Mouse (Mus musculus): ENCODE data around the gene Adssl1. TPM values are rescaled to one million over a fixed set of nuclear protein-coding genes. Genes with fewer than 3 reads are reported as not detected.

Adssl1 gene
- polyA plus RNA-seq, 1 experiment = 202 TPM

- H3ac ChIP-seq (ENCODE audit: control insufficient read depth, insufficient read length) = no peak overlapping the region
- H3K4me2 ChIP-seq (ENCODE audit: low read depth) = no peak overlapping the region
- H3K27me3 ChIP-seq (ENCODE audit: control insufficient read depth, insufficient read depth, insufficient read length) = no peaks in the 10 kb centered on the region
- H3K4me3 ChIP-seq = no peak overlapping the region
- H3K79me2 ChIP-seq (ENCODE audit: control insufficient read depth, insufficient read depth) = no peaks in the 10 kb centered on the region
- no peak for TF ChIP-seq MYOG (IDR thresholded peaks at IDR 0.05; ENCODE audit: control insufficient read depth in 1 of 3, insufficient read depth in 1 of 3, insufficient read length in 2 of 3, low read depth in 2 of 3)
- TF ChIP-seq SRF (IDR thresholded peaks at IDR 0.05; ENCODE audit: control insufficient read depth, insufficient read length, low read depth) = no peak
- TF ChIP-seq USF1 (IDR thresholded peaks at IDR 0.05; ENCODE audit: low read depth) = no peak
- no peak for TF ChIP-seq POLR2A (IDR thresholded peaks at IDR 0.05; ENCODE audit: insufficient read length, low read depth)
- TF ChIP-seq TCF12 (IDR thresholded peaks at IDR 0.05; ENCODE audit: insufficient read depth, poor library complexity, severe bottlenecking) = no peak
- no peak for TF ChIP-seq MYOD1 (IDR thresholded peaks at IDR 0.05; ENCODE audit: control insufficient read depth in 1 of 3, insufficient read length in 2 of 3, low read depth in 2 of 3)
- TF ChIP-seq REST (IDR thresholded peaks at IDR 0.05; ENCODE audit: insufficient read depth, insufficient read length) = no peak
- TF ChIP-seq E2F4 (IDR thresholded peaks at IDR 0.05; ENCODE audit: insufficient read depth) = no peak
- no peak for TF ChIP-seq TCF3 (IDR thresholded peaks at IDR 0.05; ENCODE audit: insufficient read length, low read depth)
- TF ChIP-seq MAX (IDR thresholded peaks at IDR 0.05; ENCODE audit: low read depth) = no peak
- no peak for TF ChIP-seq POLR2AphosphoS2 (IDR thresholded peaks at IDR 0.05; ENCODE audit: insufficient read length, low read depth)
- no peak for TF ChIP-seq CEBPB (IDR thresholded peaks at IDR 0.05; ENCODE audit: insufficient read depth, poor library complexity, severe bottlenecking)
- no peaks in the 10 kb centered on the region for H3K36me3 ChIP-seq (ENCODE audit: control insufficient read depth, insufficient read depth)
These were observed 8.4 kb downstream of the Adssl1 start for GRCm38 (mm10) chr12:112628197-112628596.

- H3K4me2 ChIP-seq (ENCODE audit: low read depth) = peak overlapping the region; percentile 55
- no peaks in the 10 kb centered on the region for H3K79me2 ChIP-seq (ENCODE audit: control insufficient read depth, insufficient read depth)
- H3ac ChIP-seq (ENCODE audit: control insufficient read depth, insufficient read length) = no peak overlapping the region
- no peak overlapping the region for H3K4me3 ChIP-seq
- H3K27me3 ChIP-seq (ENCODE audit: control insufficient read depth, insufficient read depth, insufficient read length) = no peaks in the 10 kb centered on the region
- H3K36me3 ChIP-seq (ENCODE audit: control insufficient read depth, insufficient read depth) = no peaks in the 10 kb centered on the region
- peak; percentile 76 for TF ChIP-seq USF1 (IDR thresholded peaks at IDR 0.05; ENCODE audit: low read depth)
- no peak for TF ChIP-seq REST (IDR thresholded peaks at IDR 0.05; ENCODE audit: insufficient read depth, insufficient read length)
- no peak for TF ChIP-seq POLR2AphosphoS2 (IDR thresholded peaks at IDR 0.05; ENCODE audit: insufficient read length, low read depth)
- TF ChIP-seq MYOG (IDR thresholded peaks at IDR 0.05; ENCODE audit: control insufficient read depth in 1 of 3, insufficient read depth in 1 of 3, insufficient read length in 2 of 3, low read depth in 2 of 3) = no peak
- TF ChIP-seq TCF12 (IDR thresholded peaks at IDR 0.05; ENCODE audit: insufficient read depth, poor library complexity, severe bottlenecking) = no peak
- TF ChIP-seq MYOD1 (IDR thresholded peaks at IDR 0.05; ENCODE audit: control insufficient read depth in 1 of 3, insufficient read length in 2 of 3, low read depth in 2 of 3) = no peak
- no peak for TF ChIP-seq SRF (IDR thresholded peaks at IDR 0.05; ENCODE audit: control insufficient read depth, insufficient read length, low read depth)
- no peak for TF ChIP-seq TCF3 (IDR thresholded peaks at IDR 0.05; ENCODE audit: insufficient read length, low read depth)
- TF ChIP-seq CEBPB (IDR thresholded peaks at IDR 0.05; ENCODE audit: insufficient read depth, poor library complexity, severe bottlenecking) = peak; percentile 48; the same call in 1 of the 2 replicates
- no peak for TF ChIP-seq E2F4 (IDR thresholded peaks at IDR 0.05; ENCODE audit: insufficient read depth)
- TF ChIP-seq MAX (IDR thresholded peaks at IDR 0.05; ENCODE audit: low read depth) = no peak
These were observed 9.3 kb downstream of the Adssl1 start for GRCm38 (mm10) chr12:112628928-112629721.

- Histone ChIP-seq H3K79me2 (ENCODE audit: control insufficient read depth, insufficient read depth) (no peaks in the 10 kb centered on the region), H3K4me3 (no peak overlapping the region), H3K27me3 (ENCODE audit: control insufficient read depth, insufficient read depth, insufficient read length) (no peaks in the 10 kb centered on the region), H3K4me2 (ENCODE audit: low read depth) (no peak overlapping the region), H3ac (ENCODE audit: control insufficient read depth, insufficient read length) (no peak overlapping the region), H3K36me3 (ENCODE audit: control insufficient read depth, insufficient read depth) (no peaks in the 10 kb centered on the region)
- TF ChIP-seq CEBPB (IDR thresholded peaks at IDR 0.05; ENCODE audit: insufficient read depth, poor library complexity, severe bottlenecking) = no peak
- no peak for TF ChIP-seq TCF3 (IDR thresholded peaks at IDR 0.05; ENCODE audit: insufficient read length, low read depth)
- TF ChIP-seq USF1 (IDR thresholded peaks at IDR 0.05; ENCODE audit: low read depth) = no peak
- TF ChIP-seq REST (IDR thresholded peaks at IDR 0.05; ENCODE audit: insufficient read depth, insufficient read length) = no peak
- TF ChIP-seq MYOG (IDR thresholded peaks at IDR 0.05; ENCODE audit: control insufficient read depth in 1 of 3, insufficient read depth in 1 of 3, insufficient read length in 2 of 3, low read depth in 2 of 3) = no peak
- TF ChIP-seq E2F4 (IDR thresholded peaks at IDR 0.05; ENCODE audit: insufficient read depth) = no peak
- TF ChIP-seq POLR2A (IDR thresholded peaks at IDR 0.05; ENCODE audit: insufficient read length, low read depth) = no peak
- TF ChIP-seq MAX (IDR thresholded peaks at IDR 0.05; ENCODE audit: low read depth) = no peak
- TF ChIP-seq SRF (IDR thresholded peaks at IDR 0.05; ENCODE audit: control insufficient read depth, insufficient read length, low read depth) = no peak
These were observed 10.2 kb downstream of the Adssl1 start for GRCm38 (mm10) chr12:112630029-112630428.

GRCm38 (mm10) chr12:112630796-112631195, 11.0 kb downstream of the Adssl1 start:
- Histone ChIP-seq H3K27me3 (ENCODE audit: control insufficient read depth, insufficient read depth, insufficient read length) (no peaks in the 10 kb centered on the region), H3ac (ENCODE audit: control insufficient read depth, insufficient read length) (no peak overlapping the region), H3K36me3 (ENCODE audit: control insufficient read depth, insufficient read depth) (no peaks in the 10 kb centered on the region), H3K4me3 (no peak overlapping the region), H3K4me2 (ENCODE audit: low read depth) (no peak overlapping the region), H3K79me2 (ENCODE audit: control insufficient read depth, insufficient read depth) (no peaks in the 10 kb centered on the region)
- TF ChIP-seq MAX (IDR thresholded peaks at IDR 0.05; ENCODE audit: low read depth) (no peak), SRF (IDR thresholded peaks at IDR 0.05; ENCODE audit: control insufficient read depth, insufficient read length, low read depth) (no peak), POLR2AphosphoS2 (IDR thresholded peaks at IDR 0.05; ENCODE audit: insufficient read length, low read depth) (no peak), MYOG (IDR thresholded peaks at IDR 0.05; ENCODE audit: control insufficient read depth in 1 of 3, insufficient read depth in 1 of 3, insufficient read length in 2 of 3, low read depth in 2 of 3) (no peak), MYOD1 (IDR thresholded peaks at IDR 0.05; ENCODE audit: control insufficient read depth in 1 of 3, insufficient read length in 2 of 3, low read depth in 2 of 3) (no peak), E2F4 (IDR thresholded peaks at IDR 0.05; ENCODE audit: insufficient read depth) (no peak), USF1 (IDR thresholded peaks at IDR 0.05; ENCODE audit: low read depth) (no peak), TCF3 (IDR thresholded peaks at IDR 0.05; ENCODE audit: insufficient read length, low read depth) (no peak), CEBPB (IDR thresholded peaks at IDR 0.05; ENCODE audit: insufficient read depth, poor library complexity, severe bottlenecking) (no peak), REST (IDR thresholded peaks at IDR 0.05; ENCODE audit: insufficient read depth, insufficient read length) (no peak), TCF12 (IDR thresholded peaks at IDR 0.05; ENCODE audit: insufficient read depth, poor library complexity, severe bottlenecking) (no peak), POLR2A (IDR thresholded peaks at IDR 0.05; ENCODE audit: insufficient read length, low read depth) (no peak)

All from myocyte (in vitro differentiated cells).